Mouse (Mus musculus) gastrocnemius, postnatal 14 days (tissue): Measurements from ENCODE around the gene Rbp1. TPM values are rescaled to one million over a fixed set of nuclear protein-coding genes. Genes with fewer than 3 reads are reported as not detected.

Experiments used
- DNase-seq: peaks from one replicate; pipeline ENCODE4 v3.0.0; 2021; ENCODE audit warnings: mixed read lengths
- intact Hi-C: fragments of 180-260 bp; cut with DNase I; formaldehyde crosslinking; loops from one replicate; pipeline ENCODE4 v1.15.1; 2025; ENCODE audit warnings: low total_unique reads
- total RNA-seq, 2 experiments: library from RNA; stranded (reverse); gene quantifications; 2 replicates each; pipeline ENCODE4 v1.2.3; 2021

The Rbp1 gene
- total RNA-seq, 2 experiments from 2014 or later = 2.3 to 4.0 TPM

DNA sequence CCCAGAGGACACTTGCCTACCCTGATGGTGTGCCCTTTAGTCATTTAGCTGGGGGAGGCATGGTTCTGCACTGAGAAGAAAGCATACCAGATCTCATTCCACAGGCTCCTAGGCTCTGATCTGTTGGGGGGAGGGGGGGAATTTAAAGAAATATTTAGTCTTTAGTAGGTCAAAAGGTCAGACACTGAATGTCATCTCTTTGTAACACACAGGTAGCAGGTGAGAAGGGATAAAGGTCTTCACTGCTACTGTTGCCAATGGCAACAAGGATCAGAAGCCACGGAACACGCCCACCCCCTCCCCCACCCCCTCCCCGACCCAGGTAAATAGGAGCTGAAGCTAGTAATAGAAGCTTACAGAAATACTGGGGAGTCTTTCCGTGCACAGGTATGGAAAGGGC is 930 bp downstream of the Rbp1 start:
- intact Hi-C loops = loop anchor here (5.0 kb wide), 1 partner anchor 114 kb away; no protein-coding TSS in a partner anchor
- no peak for DNase-seq

GRCm38 (mm10) chr9:98424291-98424690 is 1.5 kb downstream of the Rbp1 start:
- intact Hi-C loops = loop anchor here (5.0 kb wide), 1 partner anchor 113 kb away; no protein-coding TSS in a partner anchor
- no peak for DNase-seq

DNA sequence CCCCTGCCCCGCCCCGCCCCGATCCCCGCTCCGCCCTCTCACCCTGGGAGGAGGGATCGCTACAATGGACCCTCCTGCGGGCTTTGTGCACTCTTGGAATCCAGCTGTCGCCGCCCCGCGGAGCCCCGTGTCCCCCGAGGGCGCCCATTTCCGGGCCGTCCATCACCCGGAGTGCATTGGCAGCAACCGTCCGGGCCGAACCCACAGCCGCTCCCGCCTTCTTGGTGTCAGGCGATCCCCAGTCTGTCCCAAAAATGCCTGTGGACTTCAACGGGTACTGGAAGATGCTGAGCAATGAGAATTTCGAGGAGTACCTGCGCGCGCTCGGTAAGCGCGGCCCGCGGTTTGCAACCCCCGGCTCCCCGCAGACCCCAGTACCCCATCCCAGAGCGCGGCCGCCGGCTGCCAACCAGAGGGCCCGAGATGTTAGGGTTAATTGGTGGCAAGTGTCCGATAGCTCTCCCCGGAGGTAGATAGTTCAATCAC is 2.0 kb downstream of the Rbp1 start:
- intact Hi-C loops = loop anchor here (5.0 kb wide), 1 partner anchor 113 kb away; no protein-coding TSS in a partner anchor
- peak; percentile 58 for DNase-seq

GRCm38 (mm10) chr9:98425351-98425880 is 2.7 kb downstream of the Rbp1 start:
- DNase-seq = no peak
- intact Hi-C loops = no loop called here

- no peak for DNase-seq
- intact Hi-C loops = no loop called here
Observed at GRCm38 (mm10) chr9:98427906-98428517, 5.3 kb downstream of the Rbp1 start.

DNA sequence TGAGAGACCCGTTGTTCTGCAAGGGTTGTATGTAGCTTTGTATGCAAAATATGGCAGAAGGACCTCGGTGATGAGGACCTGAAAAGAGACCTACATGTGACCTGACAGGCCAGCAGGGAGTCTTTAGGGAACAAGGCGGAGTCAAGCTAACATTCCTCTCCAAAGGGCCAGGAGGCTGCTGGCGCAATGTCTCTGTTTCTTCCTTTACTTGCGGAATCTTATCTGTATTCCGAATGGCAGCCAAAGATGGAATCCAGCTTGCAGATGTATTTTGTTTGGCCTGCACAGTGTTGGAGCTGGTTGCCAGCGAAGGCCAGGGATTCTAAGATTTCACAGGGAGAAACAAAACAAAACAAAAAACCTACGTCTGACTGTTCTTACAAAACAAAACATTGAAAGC is 6.0 kb downstream of the Rbp1 start:
- no peak for DNase-seq
- intact Hi-C loops = no loop called here

DNA sequence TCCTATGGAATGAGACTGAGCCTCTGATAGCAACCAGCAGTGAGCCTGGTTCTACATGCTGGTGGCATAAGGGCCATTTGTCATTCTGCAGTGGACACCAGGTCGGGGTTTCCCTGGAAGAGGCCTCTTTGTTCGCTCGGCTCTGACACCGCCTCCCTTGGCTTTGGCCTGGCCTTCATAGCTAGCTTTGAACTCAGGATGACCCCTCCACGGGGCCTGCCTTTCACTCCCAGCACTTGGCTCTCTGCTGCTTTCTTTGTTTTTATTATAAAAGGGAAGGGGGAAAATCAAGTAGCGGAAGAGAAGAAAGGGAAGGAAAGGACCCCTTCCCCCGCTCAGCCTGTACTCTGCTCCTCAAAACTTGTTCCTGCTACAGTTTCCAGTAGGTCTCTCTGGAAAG is 7.0 kb downstream of the Rbp1 start:
- DNase-seq = peak; percentile 21

DNA sequence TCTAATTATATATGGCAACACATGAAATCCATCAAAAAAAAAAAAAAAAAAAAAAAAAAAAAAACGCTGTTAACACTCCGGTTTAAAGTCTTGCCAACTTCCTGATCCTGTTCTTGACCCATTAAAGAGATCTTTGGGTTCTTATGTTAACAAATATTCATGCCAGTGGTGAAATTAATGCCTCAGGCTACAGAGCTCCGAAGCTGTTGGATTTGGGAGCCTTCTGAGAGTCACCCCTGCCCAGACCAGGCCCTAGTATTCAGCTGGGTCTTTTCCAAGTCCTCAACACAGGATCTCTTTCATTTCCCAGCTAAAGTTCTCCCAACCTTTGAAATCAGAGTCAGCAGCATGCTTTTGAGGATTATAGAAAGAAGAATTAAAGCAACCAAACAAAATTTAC is 7.8 kb downstream of the Rbp1 start:
- intact Hi-C loops = no loop called here
- DNase-seq = no peak

More for the DNA sequence above, 7.0 kb downstream of the Rbp1 start:
- intact Hi-C loops = no loop called here

DNA sequence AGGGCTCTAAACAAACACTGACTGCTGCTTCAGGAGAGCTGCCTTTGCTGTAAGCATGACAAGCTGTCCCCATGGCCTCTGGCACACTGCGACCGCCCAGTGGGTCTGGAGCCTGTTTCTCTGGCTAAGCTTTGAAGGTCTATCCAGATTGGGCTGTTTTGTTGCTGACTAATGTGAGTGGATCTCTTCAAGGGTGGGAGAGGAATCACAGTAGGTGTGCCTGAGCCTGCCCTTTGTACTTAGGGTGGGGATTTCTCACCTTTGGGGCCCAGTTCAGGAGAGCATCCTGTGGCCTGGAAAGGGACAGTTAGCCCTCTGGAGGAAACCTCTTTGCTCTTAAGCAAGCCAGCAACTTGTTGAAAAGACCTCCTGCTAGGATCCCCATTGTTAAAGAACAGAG is 10.3 kb downstream of the Rbp1 start:
- intact Hi-C loops = no loop called here
- no peak for DNase-seq

- no peak for DNase-seq
- intact Hi-C loops = no loop called here
Observed at GRCm38 (mm10) chr9:98433956-98434588, 11.3 kb downstream of the Rbp1 start.

DNA sequence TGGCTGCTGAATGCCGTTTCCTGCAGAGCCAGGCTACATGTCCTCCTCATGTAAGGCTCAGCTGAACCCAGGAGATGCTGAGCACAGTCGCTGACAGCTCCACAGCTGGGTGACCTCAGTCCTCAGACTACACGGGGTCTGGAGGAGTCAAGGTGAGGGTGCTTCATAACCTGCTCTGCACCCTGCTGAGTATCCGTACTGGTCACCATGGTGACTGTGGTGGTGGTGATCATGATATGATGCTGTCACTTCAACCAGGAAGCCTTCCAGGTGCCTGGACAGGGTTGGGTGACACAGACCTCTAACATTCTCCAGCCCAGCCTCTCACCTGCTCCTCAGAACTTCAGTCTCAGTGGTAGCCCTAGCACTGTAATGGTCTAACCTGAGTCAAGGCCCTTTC is 15.1 kb downstream of the Rbp1 start:
- intact Hi-C loops = no loop called here
- DNase-seq = no peak

DNA sequence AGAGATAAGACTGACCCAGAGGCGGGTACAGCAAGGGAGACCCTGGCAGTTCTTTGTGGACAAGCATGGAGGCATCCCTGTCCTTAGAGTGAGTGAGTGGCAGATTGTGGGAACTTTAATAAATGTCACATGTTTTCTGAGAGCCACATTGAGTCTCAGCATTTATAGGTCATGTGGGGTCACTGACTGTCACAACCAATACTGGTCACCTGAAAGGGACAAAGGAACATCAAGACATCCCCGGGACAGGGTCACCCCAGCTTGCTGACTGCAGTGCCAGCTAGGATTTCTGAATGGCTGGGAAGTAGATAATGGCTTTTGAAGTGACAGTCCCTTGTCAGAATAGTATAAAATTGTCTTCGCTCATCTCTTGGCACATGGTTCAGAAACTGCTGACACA is 16.3 kb downstream of the Rbp1 start:
- intact Hi-C loops = no loop called here

DNA sequence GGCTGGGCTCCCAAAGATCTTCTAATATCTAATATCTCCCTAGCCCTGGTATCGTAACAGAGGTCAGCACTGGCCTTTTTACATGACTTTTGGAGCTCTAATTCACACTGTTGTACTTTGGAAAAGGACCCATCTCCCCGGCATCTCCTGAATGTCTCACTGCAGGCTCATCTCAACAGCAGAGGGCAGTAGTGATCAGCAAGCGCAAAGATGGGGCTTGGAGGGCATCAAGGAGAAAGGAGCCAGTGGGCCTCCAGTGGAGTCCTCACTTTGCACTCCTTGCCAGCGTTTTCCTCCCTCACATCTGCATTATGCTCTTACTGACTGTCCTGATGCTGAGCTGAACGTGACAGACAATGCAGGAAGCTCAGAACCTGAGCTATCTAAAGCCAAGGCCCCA is 19.9 kb downstream of the Rbp1 start:
- intact Hi-C loops = loop anchor here (5.0 kb wide), 1 partner anchor 100 kb away; no protein-coding TSS in a partner anchor
- DNase-seq = no peak

More for the DNA sequence above, 16.3 kb downstream of the Rbp1 start:
- no peak for DNase-seq

- intact Hi-C loops = no loop called here
- DNase-seq = no peak
Observed at GRCm38 (mm10) chr9:98445359-98446149, 22.8 kb downstream of the Rbp1 start.

GRCm38 (mm10) chr9:98450976-98451375 is 28.2 kb downstream of the Rbp1 start:
- intact Hi-C loops = no loop called here
- no peak for DNase-seq

GRCm38 (mm10) chr9:98466709-98467108 is 43.9 kb downstream of the Rbp1 start:
- no peak for DNase-seq
- intact Hi-C loops = no loop called here

- intact Hi-C loops = no loop called here
- DNase-seq = no peak
Observed at GRCm38 (mm10) chr9:98480172-98480749, 57.5 kb downstream of the Rbp1 start.

GRCm38 (mm10) chr9:98482256-98482655 is 59.5 kb downstream of the Rbp1 start:
- intact Hi-C loops = no loop called here
- DNase-seq = no peak

DNA sequence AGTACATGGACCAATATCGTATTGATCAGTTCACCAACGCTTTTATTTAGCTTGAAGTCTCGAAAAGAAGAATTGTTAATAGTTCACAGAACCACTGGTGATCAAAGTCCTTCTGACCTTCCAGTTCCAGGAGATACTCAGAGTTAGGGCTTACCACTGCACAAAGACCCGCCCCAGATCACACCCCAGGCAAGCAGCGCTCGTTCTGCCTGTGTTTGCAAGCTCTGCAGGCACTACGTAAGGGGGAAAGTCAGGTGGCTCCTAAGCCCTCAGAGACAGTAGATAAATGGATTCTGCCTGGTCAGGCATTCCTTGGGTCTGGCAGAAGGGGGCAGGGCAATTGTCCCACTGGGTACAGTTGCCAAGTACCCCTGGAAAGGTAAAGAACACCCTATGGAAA is 62.3 kb downstream of the Rbp1 start:
- no peak for DNase-seq

DNA sequence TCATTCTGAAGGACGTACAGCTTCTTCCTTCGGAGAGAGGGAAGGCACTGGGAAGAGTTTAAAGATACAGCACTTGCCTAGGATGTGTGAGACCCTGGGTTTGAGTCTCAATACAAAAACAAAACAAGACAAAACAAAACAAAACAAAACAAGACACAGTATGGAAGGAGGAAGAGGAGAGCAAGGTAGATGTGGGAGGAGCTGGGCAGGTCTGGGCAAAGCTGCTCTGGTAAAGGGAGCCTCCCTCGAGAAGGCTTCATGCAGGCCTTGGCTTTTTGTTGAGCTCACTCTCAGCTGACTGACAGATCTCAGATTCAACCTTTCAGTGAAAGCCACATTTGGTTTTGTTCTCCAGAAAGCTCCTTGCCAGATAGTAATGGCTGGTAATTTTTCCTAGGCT is 63.1 kb downstream of the Rbp1 start, which contains the start of gene Rbp2:
TSS of gene Rbp2 (plus strand) at position 301 of the 400 bp plus-strand sequence.
- DNase-seq = no peak
- intact Hi-C loops = no loop called here

More for the DNA sequence above, 62.3 kb downstream of the Rbp1 start:
- intact Hi-C loops = no loop called here
